Mouse (Mus musculus): ENCODE results near the gene Samd14. TPM values are rescaled to one million over a fixed set of nuclear protein-coding genes. Genes with fewer than 3 reads are reported as not detected.
"Not testable (repeated sequence)": the region's sequence is repeated elsewhere in the genome, so short reads cannot be mapped to it uniquely, and the experiment has no call there.

The Samd14 gene
- total RNA-seq (2021): under 1 TPM; 0.34 to 0.52 TPM
- long read RNA-seq, experiment 1, partial matches to known transcripts: 0 of 2 reads
- long read RNA-seq, experiment 1, other reads (novel, unspliced or antisense): 2 of 2 reads
- long read RNA-seq, experiment 2: 0 reads

DNA sequence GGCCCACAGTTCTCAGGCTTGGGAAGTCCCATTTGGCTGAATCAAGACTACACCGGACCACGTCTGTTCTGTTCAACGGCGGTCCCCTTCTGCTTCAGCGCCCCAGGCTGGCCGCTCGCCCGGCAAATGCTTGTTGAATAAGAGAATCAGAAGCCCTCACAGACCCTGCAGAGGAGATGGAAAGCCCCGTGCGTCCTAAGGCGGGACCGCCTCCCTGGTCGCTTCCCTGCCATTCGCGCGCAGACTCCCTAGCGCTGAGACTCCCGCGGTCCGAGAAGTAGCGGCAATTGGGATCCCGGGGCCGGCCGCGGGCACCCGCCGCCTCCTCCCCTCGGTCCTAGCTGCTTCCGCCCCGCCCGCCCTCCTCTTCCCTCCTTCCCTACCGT, at the start of gene Samd14:
Gene Samd14 (plus strand): TSS at position 251 of the 386 bp plus-strand sequence.
- no peak for DNase-seq (ENCODE audit: low spot score)

DNA sequence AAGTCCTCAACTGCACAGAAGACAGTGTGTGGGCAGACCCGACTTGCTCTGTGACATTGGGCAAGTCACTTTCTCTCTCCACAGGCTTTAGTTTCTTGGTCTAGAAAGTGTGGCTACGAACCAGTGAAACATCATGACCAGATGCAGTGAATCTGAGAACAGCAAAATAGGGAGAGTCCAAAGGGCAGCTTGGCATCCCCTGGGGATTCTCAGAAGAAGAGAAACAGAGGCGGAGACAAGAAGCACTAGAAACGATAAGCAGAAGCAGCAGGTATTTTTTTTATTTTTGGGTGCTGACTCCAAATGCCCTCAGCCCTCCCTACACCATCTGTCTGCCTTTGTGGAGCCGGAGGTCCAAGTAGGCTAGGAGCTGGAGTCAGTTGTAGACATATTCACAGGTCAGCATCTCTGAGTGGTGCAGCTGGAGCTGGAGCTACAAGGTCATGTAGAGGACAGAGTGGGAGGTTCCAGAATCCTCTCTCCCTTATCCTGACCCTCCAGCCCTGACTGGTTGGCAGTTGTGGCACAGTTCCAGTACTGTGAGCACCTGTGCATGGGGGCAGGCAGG, 47.1 kb upstream of the Samd14 start:
- DNase-seq (ENCODE audit: low spot score): no peak

DNA sequence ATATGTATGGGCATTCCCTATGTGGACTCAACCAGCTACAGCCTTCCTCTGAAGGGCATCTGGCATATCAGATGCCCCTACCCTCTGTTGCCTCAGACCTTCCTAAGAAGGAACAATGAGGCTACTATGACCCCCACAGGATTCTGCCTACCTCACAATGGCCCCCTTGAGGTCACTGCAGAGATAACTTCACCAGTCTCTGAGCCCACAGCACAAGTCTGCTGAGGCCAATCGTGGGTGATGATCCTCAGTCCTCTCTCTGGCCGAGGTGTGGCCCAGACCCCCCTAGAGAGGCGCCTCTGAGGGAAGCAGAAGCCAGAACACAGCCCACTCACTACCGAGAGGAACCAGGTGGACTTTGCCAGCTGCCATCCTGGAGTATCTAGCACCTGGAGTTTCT, 42.3 kb upstream of the Samd14 start, which contains the start of gene Hils1:
Gene Hils1 (plus strand): TSS at position 175 of the 400 bp plus-strand sequence.
- DNase-seq (ENCODE audit: low spot score): no peak

DNA sequence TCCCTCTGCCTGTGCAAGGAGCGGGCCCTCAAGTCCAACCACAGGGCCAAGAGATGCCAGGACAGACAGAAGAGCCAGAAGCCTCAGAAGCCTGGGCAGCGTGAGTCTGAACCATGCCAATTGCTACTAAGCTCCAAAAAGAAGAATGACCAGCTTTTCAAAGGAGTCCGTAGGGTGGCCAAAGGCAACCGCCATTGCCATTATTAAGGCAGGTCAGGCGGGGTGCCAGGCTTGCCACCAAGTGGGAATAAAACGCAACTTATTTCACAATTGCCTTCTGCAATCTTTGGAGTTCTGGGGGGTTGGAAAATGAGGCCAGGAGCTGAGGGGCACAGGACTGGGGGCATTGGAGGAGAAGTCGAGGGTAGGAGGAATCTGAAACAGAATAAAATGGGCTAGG, 41.5 kb upstream of the Samd14 start:
- no peak for DNase-seq (ENCODE audit: low spot score)

GRCm38 (mm10) chr11:94969709-94970108, 40.0 kb upstream of the Samd14 start:
- not testable (repeated sequence) for DNase-seq (ENCODE audit: low spot score)

DNA sequence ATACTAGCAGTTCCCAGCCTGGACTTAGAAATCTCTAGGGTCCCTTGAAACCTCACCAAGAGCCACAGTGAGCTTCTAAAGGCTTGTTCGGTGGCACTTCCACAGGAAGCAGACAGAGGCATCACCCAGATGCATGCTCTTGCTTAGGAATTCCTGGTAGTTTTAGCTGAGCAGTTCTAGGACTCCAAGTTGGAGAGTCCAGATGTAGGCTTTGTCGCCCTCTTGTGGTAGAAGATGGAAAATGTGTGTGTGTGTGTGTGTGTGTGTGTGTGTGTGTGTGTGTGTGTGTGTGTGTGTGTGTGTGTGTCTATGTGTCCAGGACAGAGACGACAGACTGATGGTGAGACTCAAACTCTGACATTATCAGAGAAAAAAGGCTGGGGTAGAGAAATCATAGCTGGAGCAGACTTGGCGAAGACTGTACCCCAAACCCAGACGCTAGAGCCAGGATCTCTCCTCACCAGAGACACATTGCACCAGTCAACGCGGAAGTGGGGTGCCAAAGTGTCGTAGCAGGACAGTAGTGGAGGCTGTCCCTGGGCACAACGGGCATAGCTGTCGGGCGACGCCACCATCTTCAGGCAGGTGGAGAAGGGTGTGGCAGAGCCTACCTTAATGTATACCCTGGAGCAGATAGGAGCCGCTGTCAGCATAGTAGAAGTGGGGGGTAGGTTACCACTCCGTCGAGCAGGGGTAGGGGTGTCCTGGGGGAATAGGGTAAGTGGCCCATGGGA, 39.3 kb upstream of the Samd14 start:
- peak; percentile 78 for DNase-seq (ENCODE audit: low spot score)

GRCm38 (mm10) chr11:94971895-94972615, 37.6 kb upstream of the Samd14 start:
- DNase-seq (ENCODE audit: low spot score): no peak

GRCm38 (mm10) chr11:94972887-94973286, 36.8 kb upstream of the Samd14 start:
- no peak for DNase-seq (ENCODE audit: low spot score)

- DNase-seq (ENCODE audit: low spot score): peak; percentile 77
These were observed 36.4 kb upstream of the Samd14 start for GRCm38 (mm10) chr11:94973313-94973712.

- DNase-seq (ENCODE audit: low spot score): peak; percentile 54
These were observed 34.7 kb upstream of the Samd14 start for GRCm38 (mm10) chr11:94974951-94975350.

DNA sequence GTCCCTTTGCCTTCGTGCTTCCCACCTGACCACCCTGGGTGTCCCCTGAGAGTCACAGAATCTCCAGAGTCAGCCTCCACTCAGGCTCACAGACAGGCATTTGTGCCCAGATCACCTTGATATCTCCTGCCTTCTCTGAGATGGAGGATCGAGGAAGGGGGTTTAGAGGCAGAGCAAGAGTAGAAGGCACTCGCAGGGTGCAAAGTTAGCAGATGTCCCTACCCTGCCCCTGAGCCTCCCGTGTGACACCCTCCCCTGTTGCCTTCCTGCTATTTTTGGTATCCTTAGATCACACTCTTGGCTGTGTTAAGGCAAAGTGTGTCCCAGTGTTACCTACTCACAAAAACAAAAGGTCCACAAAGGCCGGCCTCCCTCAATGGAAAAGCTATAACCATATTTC, 33.5 kb upstream of the Samd14 start, which contains the start of gene Sgca:
Gene Sgca (minus strand): TSS at position 129 of the 400 bp plus-strand sequence.
- DNase-seq (ENCODE audit: low spot score): peak; percentile 64

- DNase-seq (ENCODE audit: low spot score): no peak
These were observed 31.3 kb upstream of the Samd14 start for GRCm38 (mm10) chr11:94978178-94978915.

- DNase-seq (ENCODE audit: low spot score): peak; percentile 98
These were observed 30.7 kb upstream of the Samd14 start for GRCm38 (mm10) chr11:94978947-94979346.

DNA sequence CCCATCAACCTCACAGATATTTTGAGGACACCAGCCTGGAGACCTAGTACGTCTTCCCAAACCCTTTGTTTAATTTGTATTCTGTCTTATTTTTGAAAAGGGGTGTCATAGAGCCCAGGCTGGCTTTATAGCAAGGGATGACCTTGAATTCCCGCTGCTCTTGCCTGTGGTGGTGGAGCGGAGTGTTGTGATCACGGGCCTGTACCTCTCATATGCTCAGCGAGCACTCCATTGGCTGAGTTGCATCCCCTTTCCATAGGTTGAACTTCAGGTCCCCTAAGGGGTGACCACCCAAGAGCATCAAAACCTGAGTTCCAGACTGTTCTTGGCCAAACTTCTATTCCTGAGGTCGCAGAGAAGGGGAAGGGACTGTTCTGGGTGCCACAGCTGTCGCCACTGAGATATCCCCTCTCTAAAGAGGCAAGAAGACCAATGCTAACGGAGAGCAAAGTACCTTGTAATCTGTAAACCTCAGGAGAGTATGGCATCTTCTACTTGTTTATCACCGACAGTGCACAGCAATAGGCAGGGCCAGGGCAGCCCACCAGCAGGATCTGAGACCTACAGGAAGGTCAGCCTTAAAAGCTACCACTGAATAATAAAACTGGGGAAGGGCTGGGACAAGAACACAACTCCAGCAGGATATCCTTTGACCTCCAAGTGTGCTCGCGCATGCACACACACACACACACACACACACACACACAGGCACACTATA, 30.1 kb upstream of the Samd14 start:
- DNase-seq (ENCODE audit: low spot score): no peak

DNA sequence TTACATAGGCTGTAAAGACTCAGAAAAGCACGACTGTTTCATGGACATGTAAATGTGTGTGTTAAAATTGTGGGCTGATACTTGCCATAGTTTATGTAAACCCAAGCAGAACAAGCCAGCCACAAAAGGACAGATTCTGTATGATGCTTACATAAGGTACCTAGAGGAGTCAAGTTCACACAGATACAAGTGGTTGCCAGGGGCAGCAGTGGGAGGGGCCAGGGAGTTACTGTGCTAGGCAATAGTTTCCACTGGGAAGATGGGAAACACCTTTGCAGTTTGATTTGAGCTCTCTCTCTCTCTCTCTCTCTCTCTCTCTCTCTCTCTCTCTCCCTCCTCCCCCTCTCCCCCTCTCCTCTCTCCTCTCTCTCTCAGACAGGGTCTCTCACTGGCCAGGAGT, 24.5 kb upstream of the Samd14 start:
- DNase-seq (ENCODE audit: low spot score): no peak

DNA sequence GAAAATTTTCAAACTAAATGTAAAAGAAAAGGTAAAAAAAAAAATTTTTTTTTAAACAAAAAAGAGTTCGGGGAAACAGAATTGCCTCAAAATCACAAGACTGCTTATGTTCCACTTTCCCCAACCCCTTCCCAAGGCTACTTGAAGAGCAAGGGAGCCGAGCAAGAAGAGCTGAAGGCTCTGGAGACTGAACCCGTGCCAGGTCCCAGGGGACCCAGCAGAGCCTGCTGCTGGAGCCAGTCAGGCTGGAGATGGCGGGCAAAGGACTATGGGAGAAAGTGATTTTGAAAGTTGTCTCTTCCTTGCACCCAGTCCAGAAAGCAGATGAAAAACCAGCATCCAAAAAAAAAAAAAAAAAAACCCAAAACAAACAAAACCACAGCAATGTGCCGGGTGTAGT, 23.9 kb upstream of the Samd14 start:
- no peak for DNase-seq (ENCODE audit: low spot score)

DNA sequence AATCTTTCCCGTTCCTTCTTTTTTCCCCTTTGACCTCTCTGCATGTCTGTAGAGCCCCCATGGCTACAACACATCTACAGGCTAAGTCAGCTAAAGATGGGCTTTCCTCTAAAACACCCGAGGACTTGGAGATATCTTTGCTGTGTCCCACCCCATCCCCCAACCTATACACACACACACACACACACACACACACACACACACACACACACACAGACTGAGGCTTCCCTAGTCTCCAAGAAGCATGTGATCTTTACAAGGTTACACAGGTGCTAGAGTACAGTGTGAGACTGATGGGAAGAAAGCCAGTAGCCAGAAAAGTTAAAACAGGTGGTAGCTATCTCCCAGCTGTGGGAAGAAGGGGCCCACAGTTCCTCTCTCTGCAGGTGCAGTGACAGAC, 23.2 kb upstream of the Samd14 start:
- DNase-seq (ENCODE audit: low spot score): no peak

- no peak for DNase-seq (ENCODE audit: low spot score)
These were observed 22.3 kb upstream of the Samd14 start for GRCm38 (mm10) chr11:94987341-94987740.

DNA sequence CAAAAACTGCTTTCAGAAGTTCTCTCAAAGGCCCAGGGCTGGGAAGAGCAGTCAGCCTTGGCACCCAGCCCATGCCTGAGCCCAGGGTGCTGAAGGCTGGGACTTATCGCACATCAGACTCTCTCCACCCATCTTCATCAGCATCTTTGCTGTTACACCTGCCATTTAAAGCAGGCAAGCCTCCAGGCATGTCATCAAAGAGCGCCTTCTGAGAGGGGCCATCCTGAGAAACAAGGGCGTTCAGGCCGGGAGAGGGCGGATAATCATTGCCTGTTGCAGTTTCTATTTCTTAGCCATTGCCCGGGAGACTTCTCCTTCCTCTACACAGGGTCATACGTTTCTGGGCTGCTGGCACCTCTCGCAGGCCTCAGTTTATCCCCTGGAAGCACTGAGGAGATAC, 21.8 kb upstream of the Samd14 start:
- DNase-seq (ENCODE audit: low spot score): no peak

- peak; percentile 72 for DNase-seq (ENCODE audit: low spot score)
These were observed 20.7 kb upstream of the Samd14 start for GRCm38 (mm10) chr11:94988780-94989561.

Data from gastrocnemius, adult 18-20 months (tissue).